Comparison of ENCODE assay signal across 8 mouse cellular contexts in genomic region chr7:101821571-101822501, GRCm38 (mm10). TPM values are rescaled to one million over a fixed set of nuclear protein-coding genes. Genes with fewer than 3 reads are reported as not detected.
A peak's percentile ranks its signal among the peaks of the same experiment; 100 is the strongest.
DNase-seq lines count a peak whose midpoint lies in the region; ATAC-seq lines count a peak whose summit lies in the region.

No protein-coding gene starts in this region.

- peaks cover 33% of the 10 kb centered on the region for H3K36me3 ChIP-seq in forebrain, embryonic 12.5 days (replicated peaks)
- H3K36me3 ChIP-seq in megakaryocyte, embryonic 14.5 days (replicated peaks; ENCODE audit: low read length): peaks cover 35% of the 10 kb centered on the region
- peaks cover 26% of the 10 kb centered on the region for H3K36me3 ChIP-seq in stomach, embryonic 15.5 days

- peak; percentile 79 for ATAC-seq in forebrain, embryonic 12.5 days (ENCODE audit: low FRiP score)
- ATAC-seq in stomach, embryonic 15.5 days (ENCODE audit: insufficient read depth, low FRiP score, low read depth): peak; percentile 87

- H3K4me1 ChIP-seq in forebrain, embryonic 12.5 days: peaks cover 38% of the 10 kb centered on the region
- peaks cover 40% of the 10 kb centered on the region for H3K4me1 ChIP-seq in megakaryocyte, embryonic 14.5 days
- peaks cover 30% of the 10 kb centered on the region for H3K4me1 ChIP-seq in stomach, embryonic 15.5 days

- no peaks in the 10 kb centered on the region for H3K9me3 ChIP-seq in forebrain, embryonic 12.5 days
- H3K9me3 ChIP-seq in megakaryocyte, embryonic 14.5 days: peaks cover 5% of the 10 kb centered on the region; the same call in 1 of the 2 replicates
- H3K9me3 ChIP-seq in stomach, embryonic 15.5 days: no peaks in the 10 kb centered on the region

- DNase-seq in CD4-positive helper T cell, adult 2 months (ENCODE audit: low read depth, low spot score): peak; percentile 46
- DNase-seq in R1 (ENCODE audit: low read depth, low spot score): peak; percentile 89
- DNase-seq in heart, postnatal 36 days: peak; percentile 58 to 74
- peak; percentile 53 to 67 for DNase-seq in kidney, postnatal 36 days
- DNase-seq in frontal cortex, postnatal 14 days (ENCODE audit: low spot score in 2 of 2): no peak

- intact Hi-C loops in heart, postnatal 36 days (cut with DNase I): loop anchor here (5.0 kb wide), 1 partner anchor 140 kb away; no protein-coding TSS in a partner anchor

- WGBS in forebrain, embryonic 12.5 days: under 1% methylated on average over 71 of the region's 71 CpGs
- WGBS in stomach, embryonic 15.5 days: under 1% methylated on average over 70 of the region's 71 CpGs

- peak overlapping the region; percentile 58 for H3K9ac ChIP-seq in forebrain, embryonic 12.5 days
- peak overlapping the region; percentile 32; the same call in 1 of the 2 replicates for H3K9ac ChIP-seq in stomach, embryonic 15.5 days

- H3K4me3 ChIP-seq in forebrain, embryonic 12.5 days (replicated peaks): peak overlapping the region; percentile 45
- peak overlapping the region; percentile 89 for H3K4me3 ChIP-seq in megakaryocyte, embryonic 14.5 days (replicated peaks)
- H3K4me3 ChIP-seq in stomach, embryonic 15.5 days (replicated peaks): peak overlapping the region; percentile 48

- peak overlapping the region; percentile 43; the same call in 1 of the 2 replicates for H3K27ac ChIP-seq in forebrain, embryonic 12.5 days
- peak overlapping the region; percentile 76 for H3K27ac ChIP-seq in stomach, embryonic 15.5 days

- H3K27me3 ChIP-seq in forebrain, embryonic 12.5 days: peaks cover 76% of the 10 kb centered on the region
- peaks cover 83% of the 10 kb centered on the region for H3K27me3 ChIP-seq in megakaryocyte, embryonic 14.5 days (replicated peaks)
- H3K27me3 ChIP-seq in stomach, embryonic 15.5 days (replicated peaks): peaks cover 47% of the 10 kb centered on the region

- H3K4me2 ChIP-seq in forebrain, embryonic 12.5 days: peak overlapping the region; percentile 79
- peak overlapping the region; percentile 97 for H3K4me2 ChIP-seq in stomach, embryonic 15.5 days

RNA-seq across cellular contexts. Expression of gene Phox2a, which starts 3.7 kb away (rescaled TPM):
- polyA plus RNA-seq in forebrain, embryonic 12.5 days (2016; fragmentation: Nextera tagmentation; extraction: Ambion mirVana): not detected in 2 replicates
- total RNA-seq in heart, postnatal 36 days (2021): under 1 TPM; 0.33 to 0.36 TPM
- polyA plus RNA-seq in megakaryocyte, embryonic 14.5 days (2012; ENCODE audit: insufficient read depth, low replicate concordance): 0.29 TPM in 1 of 2 replicates, not detected in the other
- 5.2 and 6.0 TPM in 2 replicates for polyA plus RNA-seq in stomach, embryonic 15.5 days (2015; fragmentation: Nextera tagmentation; extraction: Ambion mirVana)

RNA-seq across cellular contexts. Expression of gene Inppl1, which starts 16.2 kb away (rescaled TPM):
- 33.0 and 41.4 TPM in 2 replicates for polyA plus RNA-seq in forebrain, embryonic 12.5 days (2016; fragmentation: Nextera tagmentation; extraction: Ambion mirVana)
- total RNA-seq in heart, postnatal 36 days (2021): 100 to 1,000 TPM; 130 to 163 TPM
- polyA plus RNA-seq in megakaryocyte, embryonic 14.5 days (2012; ENCODE audit: insufficient read depth, low replicate concordance): 78.9 and 135 TPM in 2 replicates
- 39.7 and 49.4 TPM in 2 replicates for polyA plus RNA-seq in stomach, embryonic 15.5 days (2015; fragmentation: Nextera tagmentation; extraction: Ambion mirVana)

RNA-seq across cellular contexts. Expression of gene Folr2, which starts 35.2 kb away (rescaled TPM):
- polyA plus RNA-seq in forebrain, embryonic 12.5 days (2016; fragmentation: Nextera tagmentation; extraction: Ambion mirVana): 1.4 and 1.9 TPM in 2 replicates
- total RNA-seq in heart, postnatal 36 days (2021): 1 to 10 TPM; 5.2 to 7.9 TPM
- 0.77 TPM in 1 of 2 replicates, not detected in the other for polyA plus RNA-seq in megakaryocyte, embryonic 14.5 days (2012; ENCODE audit: insufficient read depth, low replicate concordance)
- polyA plus RNA-seq in stomach, embryonic 15.5 days (2015; fragmentation: Nextera tagmentation; extraction: Ambion mirVana): 1.7 and 2.0 TPM in 2 replicates

RNA-seq across cellular contexts. Expression of gene Anapc15, which starts 41.7 kb away (rescaled TPM):
- 93.1 and 96.9 TPM in 2 replicates for polyA plus RNA-seq in forebrain, embryonic 12.5 days (2016; fragmentation: Nextera tagmentation; extraction: Ambion mirVana)
- 10 to 100 TPM; 20.2 TPM for total RNA-seq in heart, postnatal 36 days (2021)
- polyA plus RNA-seq in megakaryocyte, embryonic 14.5 days (2012; ENCODE audit: insufficient read depth, low replicate concordance): 31.8 and 36.2 TPM in 2 replicates
- 56.9 and 68.7 TPM in 2 replicates for polyA plus RNA-seq in stomach, embryonic 15.5 days (2015; fragmentation: Nextera tagmentation; extraction: Ambion mirVana)

RNA-seq across cellular contexts. Expression of gene Folr1, which starts 48.8 kb away (rescaled TPM):
- polyA plus RNA-seq in forebrain, embryonic 12.5 days (2016; fragmentation: Nextera tagmentation; extraction: Ambion mirVana): 5.5 and 8.2 TPM in 2 replicates
- under 1 TPM; 0.27 to 0.33 TPM for total RNA-seq in heart, postnatal 36 days (2021)
- polyA plus RNA-seq in megakaryocyte, embryonic 14.5 days (2012; ENCODE audit: insufficient read depth, low replicate concordance): not detected in 2 replicates
- 18.5 and 22.7 TPM in 2 replicates for polyA plus RNA-seq in stomach, embryonic 15.5 days (2015; fragmentation: Nextera tagmentation; extraction: Ambion mirVana)

Comparison
In these comparisons a context has a peak if more than half of its experiments do, and no peak if none do; other contexts are left out.
1. DNase-seq: peak in CD4-positive helper T cell, adult 2 months (single experiment), R1 (single experiment), heart, postnatal 36 days (2 of 2) and kidney, postnatal 36 days (2 of 2); none in frontal cortex, postnatal 14 days (0 of 2).
2. Peak in every context shown above with its lines, with median percentiles within 50 percentile points of each other: H3K4me3 ChIP-seq.